Mouse (Mus musculus): Measurements from ENCODE around the gene Rit1.
"Not testable (repeated sequence)": the region's sequence is repeated elsewhere in the genome, so short reads cannot be mapped to it uniquely, and the experiment has no call there.

The Rit1 gene

DNA sequence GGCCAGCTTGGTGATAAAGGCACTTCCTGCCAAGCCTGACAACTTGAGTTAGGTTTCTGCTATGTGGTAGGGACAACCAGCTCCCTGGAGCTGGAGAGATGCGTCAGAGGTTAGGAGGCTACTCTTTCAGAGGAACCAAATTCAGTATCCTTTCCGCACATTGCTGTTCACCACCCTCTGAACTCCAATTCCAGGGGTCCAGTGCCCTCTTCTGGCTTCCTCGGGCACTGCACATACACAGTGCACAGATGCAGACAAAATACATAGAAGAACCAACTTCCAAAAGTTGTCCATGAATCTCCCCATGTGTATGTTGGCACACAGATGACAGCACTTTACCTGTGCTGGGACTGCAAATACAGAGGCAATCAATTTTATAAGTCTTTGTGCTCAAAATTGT, 22.0 kb downstream of the Rit1 start:
- in situ Hi-C loops (cut with MboI; ENCODE audit: low sequenced_read_pairs), result no loop called here

DNA sequence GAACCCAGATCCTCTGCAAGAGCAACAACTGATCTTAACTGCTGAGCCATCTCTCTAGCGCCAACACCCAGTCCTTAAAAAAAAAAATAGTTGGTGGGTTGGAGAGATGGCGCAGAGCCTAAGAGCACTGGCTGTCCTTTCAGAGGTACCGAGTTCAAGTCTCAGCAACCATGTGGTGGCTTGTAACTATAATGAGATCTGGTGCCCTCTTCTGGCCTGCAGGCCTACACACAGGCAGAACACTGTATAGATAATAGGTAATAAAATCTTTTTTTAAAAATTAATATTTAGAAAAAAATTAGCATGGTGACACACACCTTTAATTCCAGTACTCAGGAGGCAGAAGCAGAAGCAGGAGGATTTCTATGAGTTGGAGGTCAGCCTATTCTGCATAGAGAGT, 23.5 kb downstream of the Rit1 start:
- in situ Hi-C loops (cut with MboI; ENCODE audit: low sequenced_read_pairs), result no loop called here

DNA sequence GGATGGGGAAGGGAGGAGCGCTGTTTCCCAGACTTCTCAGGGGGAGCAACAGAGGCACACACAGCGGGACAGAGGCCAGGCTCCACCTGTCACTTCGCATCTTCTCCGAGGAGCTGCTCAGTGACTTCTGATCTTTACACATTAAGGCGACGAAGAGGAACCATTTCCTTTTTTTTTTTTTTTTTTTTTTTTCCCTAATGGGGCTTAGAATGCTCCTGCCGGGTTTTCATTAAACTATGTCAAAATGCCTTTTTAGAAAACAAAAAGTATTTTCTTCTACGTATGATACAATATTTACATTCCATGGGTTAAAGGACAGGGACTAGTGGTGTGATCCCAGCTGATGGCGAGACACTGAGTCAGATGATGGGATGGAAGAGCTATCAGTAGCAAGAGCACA, 28.9 kb downstream of the Rit1 start:
- in situ Hi-C loops (cut with MboI; ENCODE audit: low sequenced_read_pairs), result no loop called here

DNA sequence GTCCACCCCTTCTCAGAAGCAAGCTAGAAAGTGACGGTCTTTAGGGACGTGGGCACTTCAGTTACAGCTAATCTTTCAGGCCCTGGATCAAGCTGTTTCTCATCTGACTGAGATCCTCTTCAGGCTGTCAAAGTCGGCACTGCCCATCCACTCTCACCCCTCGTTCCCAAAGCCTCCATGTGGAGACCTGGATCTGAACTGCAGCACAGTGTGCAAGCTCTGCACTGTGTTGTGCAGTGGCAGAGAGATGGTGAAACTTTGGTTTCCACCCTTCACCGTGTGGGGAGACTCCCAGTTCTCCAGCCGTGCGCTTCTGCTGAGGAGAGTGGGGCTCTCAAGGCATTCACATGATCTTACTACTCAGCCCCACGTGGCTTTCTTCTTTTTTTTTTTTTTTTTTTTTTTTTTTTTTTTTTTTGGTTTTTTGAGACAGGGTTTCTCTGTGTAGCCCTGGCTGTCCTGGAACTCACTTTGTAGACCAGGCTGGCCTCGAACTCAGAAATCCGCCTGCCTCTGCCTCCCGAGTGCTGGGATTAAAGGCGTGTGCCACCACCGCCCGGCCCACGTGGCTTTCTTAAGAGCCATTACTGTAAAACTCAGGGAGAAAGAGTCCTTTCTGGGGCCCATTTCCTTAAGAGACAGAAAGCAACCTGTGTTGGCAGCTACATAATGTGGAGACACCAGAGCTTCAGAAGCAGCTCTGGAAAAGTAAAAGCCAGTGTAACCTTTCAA, 29.7 kb downstream of the Rit1 start:
- in situ Hi-C loops (cut with MboI; ENCODE audit: low sequenced_read_pairs), result no loop called here

DNA sequence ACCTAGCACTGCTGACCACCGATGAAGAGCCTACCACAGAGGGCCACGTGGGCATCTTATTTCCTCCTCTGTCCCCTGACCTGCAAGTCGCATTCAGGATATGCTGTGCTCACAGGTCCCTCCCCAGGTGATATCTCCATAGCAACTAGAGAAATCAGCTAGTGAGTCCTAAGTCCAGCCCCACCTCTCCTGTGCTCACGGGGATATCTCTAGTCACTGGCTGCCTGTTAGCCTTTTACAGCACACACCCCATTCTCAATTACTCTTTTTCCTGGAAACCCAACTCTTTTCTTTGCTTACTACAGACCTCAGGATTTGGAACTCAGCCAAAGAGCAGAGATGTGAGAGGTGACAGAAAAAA, 30.2 kb downstream of the Rit1 start:
- in situ Hi-C loops (cut with MboI; ENCODE audit: low sequenced_read_pairs), result no loop called here

DNA sequence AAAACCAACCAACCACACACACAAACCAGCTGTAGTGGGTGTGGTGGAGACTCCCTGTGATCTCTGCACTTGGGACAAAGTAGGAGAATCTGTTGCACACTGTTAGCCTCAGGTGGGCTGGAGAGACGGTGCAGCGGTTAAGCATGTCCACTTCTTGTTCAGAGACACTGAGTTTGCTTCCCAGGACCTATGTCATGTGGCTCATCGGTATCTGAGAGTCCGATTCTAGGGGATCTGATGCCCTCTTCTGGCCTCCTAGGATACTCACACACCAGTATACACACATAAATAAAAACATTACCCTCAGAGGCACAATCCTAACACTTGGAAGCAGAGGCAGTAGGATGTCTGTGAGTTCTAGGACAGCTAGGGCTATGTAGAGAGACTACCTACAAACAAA, 37.6 kb downstream of the Rit1 start:
- in situ Hi-C loops (cut with MboI; ENCODE audit: low sequenced_read_pairs), result no loop called here

DNA sequence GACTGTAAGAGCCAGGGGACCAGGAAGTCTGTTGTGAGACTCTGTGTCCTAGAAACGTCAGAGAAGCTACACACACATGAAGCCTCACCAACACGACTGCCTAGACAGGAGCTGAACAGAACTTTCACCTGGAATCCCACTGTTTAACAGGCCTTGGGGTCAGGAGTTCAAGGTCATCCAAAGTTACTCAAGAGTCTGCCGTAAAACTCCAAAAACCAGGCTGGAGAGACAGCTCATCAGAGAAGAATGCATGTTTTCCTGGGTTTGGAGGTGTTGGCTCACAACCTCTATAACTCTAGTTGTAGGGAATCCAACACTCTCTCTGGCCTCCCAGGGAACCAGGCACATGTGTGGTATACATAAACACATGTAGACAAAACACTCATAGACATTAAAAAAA, 38.9 kb downstream of the Rit1 start:
- in situ Hi-C loops (cut with MboI; ENCODE audit: low sequenced_read_pairs), result no loop called here

DNA sequence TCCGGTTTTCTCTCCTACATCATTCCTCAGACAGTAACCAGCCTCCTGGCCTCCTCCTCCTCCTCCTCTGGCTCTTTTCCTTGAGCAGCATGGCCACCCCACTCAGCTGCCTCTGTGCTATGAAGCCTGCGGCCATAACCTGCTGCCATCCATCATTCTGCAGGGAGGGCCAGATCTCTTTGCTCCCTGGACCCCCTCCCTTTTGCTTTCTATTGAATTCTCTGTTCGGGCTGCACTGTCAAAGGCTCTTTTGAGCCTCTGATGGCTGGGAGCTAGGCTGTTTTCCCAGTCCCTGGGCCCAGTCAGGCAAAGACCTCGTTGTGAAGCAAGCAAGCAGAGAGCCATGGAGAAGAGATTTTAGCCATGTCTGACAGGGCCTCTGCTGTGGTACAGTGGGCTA, 39.6 kb downstream of the Rit1 start:
- in situ Hi-C loops (cut with MboI; ENCODE audit: low sequenced_read_pairs), result no loop called here

DNA sequence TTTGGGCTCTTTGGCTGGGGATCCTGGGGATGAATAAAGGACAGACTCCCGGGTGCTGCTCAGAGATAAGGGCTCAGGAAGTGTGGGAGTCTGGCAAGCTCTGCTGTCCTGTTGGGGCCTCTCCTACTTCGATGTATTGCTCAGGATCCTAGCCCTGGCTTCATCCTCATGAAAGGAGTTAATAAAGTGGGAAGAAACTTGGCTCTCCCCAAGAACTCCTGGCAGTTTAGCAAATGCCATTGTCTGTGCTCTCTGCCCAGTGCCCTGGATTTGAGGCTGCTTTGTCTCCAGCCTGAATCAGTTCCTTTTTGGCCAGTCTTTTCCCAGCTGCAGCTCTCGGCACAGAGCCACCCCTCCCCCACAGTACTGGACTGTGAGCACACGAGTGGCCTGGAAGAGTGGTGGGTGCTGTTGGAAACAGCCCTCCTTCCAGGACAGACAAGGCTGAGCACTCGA, 41.4 kb downstream of the Rit1 start:
- in situ Hi-C loops (cut with MboI; ENCODE audit: low sequenced_read_pairs), result no loop called here

DNA sequence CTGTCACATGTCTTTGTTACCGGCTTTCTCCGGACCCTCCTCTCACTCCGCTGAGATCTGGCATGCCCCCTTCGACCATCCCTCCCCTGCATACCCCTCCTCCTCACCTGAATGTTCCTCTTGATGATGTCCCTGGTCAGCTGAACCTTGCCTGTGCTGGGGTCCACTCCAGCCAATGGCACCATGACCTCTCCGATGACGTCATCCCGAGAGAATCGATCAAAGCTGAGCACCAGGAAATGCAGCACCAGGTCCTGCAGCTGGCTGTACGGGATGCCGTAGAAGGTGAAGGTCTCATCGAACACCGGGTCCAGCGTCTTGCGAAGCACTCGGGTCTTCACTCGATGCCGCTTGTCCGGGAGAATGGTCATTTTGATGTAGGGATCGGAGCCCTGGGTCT, 45.0 kb downstream of the Rit1 start:
- in situ Hi-C loops (cut with MboI; ENCODE audit: low sequenced_read_pairs), result no loop called here

DNA sequence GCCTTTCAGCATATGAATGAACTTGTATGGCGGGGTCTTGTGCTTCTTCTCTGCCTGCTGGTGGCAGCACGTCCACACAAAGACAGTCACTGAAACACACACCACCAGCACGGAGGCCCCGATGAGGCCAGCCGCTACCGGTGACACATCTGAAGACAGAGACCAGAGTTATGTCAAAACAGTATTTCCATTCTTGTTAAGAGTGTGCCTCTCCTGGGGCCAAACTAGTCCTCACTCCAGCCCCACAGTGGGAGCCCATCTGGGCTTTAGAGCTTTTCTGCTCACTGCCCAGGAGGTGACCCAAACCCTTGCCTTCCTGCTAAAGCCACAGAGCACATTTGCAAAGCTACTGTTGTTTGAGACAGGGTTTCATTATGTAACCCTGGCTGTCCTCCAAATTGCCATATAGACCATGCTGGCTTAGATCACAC, 45.8 kb downstream of the Rit1 start:
- in situ Hi-C loops (cut with MboI; ENCODE audit: low sequenced_read_pairs), result no loop called here

DNA sequence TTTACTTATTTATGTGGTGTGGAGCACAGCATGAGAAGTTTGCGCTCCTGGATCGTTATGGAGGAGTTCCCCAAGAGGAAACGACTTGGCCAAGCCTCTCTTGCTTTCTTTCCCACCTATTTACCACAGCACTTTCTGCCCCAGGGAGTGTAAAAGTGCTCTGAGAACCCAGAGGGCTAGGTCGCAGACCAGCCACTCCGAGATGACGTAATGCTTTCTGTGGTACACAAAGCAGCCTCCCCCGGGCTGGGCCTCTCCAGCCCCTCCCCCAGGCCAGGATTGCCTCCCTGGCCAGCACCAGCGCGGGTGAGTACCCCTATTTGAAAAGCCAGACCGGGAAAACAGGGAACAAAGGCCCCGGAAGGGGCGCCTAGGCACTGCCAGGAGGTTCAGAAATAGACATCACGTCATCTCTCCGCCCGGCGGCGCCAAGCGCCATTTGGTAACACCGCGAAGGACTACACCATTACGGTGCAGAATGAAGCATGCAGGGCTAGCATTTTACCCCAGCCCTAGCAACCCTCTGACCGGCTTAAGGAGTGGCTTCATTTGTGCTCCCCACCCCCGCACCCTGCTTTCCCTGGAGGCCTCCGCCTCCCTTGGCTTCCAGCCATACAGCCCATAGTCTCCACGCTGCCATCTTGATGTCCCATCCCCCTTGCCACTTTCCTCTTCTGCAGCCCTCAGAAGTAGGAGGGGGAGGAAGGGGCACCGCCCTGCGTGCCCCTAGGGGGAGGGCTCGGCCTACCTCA, 54.7 kb downstream of the Rit1 start:
- in situ Hi-C loops (cut with MboI; ENCODE audit: low sequenced_read_pairs), result not testable (repeated sequence)

DNA sequence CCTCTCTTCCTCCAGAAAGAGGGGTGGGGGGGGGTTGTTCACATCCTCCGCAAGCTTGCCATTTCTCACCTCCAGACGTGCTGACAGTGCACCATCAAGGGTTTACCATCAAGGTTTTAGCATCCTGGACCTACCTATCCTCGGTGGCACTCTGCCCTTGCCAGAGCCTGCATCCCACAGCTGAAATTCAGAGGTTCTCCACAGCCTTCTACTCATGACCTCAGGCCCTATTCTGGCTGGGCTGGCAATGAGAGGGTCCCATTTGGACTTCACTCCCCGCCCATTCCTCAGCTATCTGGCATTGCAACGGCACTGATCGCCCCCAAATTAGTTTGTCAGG, 55.3 kb downstream of the Rit1 start:
- in situ Hi-C loops (cut with MboI; ENCODE audit: low sequenced_read_pairs), result not testable (repeated sequence)

DNA sequence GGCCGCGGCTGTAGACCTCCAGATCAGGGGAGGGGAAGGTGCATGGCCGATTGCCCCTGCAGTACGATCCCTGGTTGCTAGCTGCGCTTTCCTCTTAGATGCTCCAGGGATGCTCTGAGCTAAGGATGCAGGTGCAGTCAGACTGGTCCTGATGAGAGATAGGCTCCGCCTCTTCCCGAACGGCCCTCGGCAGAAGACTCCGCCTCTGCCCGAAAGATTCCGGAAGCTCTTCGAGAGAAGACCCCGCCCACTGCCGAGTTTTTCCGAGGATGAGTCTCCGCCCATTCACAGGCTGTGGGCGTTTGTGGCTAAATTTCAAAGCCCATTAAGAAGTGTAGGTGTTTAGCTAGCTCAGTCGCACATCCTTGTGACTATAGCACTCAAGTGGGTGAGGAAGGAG, 55.8 kb downstream of the Rit1 start:
- in situ Hi-C loops (cut with MboI; ENCODE audit: low sequenced_read_pairs), result not testable (repeated sequence)

DNA sequence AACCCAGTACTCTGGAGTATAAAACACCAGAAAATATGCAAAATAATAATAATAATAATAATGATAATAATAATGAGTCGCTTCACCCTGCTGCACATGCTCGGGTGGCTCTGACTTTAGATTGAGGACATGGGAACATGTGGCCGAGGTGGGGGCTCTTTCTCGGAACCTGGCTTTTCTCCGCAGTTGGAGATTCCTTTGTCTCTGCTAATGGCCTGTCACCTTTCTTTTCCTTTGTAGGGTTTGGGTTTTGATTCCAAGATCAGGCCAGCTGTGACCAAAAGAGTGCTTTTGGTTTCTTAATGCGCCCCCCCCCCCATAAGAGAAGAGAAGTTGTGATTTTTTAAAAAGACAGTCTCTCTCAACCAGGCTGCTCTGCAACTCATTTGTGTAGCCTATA, 56.5 kb downstream of the Rit1 start:
- in situ Hi-C loops (cut with MboI; ENCODE audit: low sequenced_read_pairs), result not testable (repeated sequence)

DNA sequence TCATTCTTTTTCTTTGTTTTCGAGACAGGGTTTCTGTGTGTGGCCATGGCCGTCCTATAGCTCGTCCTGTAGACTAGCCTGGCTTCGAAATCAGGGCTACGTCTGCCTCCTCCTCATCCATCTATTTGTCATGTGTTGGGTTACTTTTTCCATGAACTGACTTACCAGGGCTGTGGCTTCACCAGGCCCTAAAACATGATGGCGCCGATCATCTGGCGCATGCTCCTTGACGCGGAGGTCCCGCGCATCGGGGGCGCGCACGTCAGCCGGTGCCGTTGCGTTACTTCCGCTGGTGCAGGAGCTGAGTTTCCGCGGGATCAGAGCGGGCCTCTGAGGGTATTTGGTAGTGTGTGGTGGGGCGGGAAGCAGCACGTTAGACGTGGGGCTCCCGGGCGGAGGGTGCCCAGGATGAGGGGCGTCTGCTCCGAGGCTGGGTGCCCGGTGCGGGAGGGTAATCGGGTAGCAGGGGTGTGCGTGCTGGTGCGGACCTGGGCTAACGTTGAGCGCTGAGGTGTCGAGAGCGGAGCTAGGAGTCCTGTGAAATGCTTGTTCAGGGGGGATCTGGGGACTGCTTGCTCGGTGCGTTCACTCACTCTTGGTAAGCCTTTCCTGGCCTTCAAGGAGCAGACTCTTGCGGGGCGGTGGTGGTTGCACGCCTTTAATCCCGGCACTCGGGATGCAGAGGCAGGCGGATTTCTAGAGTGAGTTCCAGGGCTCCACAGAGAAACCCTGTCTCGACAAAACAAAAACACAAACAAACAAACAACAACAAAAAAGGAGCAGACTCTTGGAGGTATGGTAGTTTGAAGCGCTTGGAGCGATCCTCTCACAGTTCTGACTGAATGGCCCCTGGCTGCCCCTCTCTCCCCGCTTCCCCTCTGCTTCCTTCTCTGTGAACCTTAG, 58.6 kb downstream of the Rit1 start, which contains the start of gene Syt11:
TSS of gene Syt11 (minus strand) at position 226 of the 903 bp plus-strand sequence.
- in situ Hi-C loops (cut with MboI; ENCODE audit: low sequenced_read_pairs), result not testable (repeated sequence)

Measured in CH12F3 (cell line).